10 mouse cellular contexts compared by ENCODE assay signal in genomic region chr8:70634066-70634465, GRCm38 (mm10). TPM values are rescaled to one million over a fixed set of nuclear protein-coding genes. Genes with fewer than 3 reads are reported as not detected.
A peak's percentile ranks its signal among the peaks of the same experiment; 100 is the strongest.
DNase-seq lines count a peak whose midpoint lies in the region; ATAC-seq lines count a peak whose summit lies in the region.
"Had no signal": no experiment of that assay in that cellular context is flagged by ENCODE, and none has a peak within 500 bp of the region (broad histone marks: within the 10 kb centered on the region; RNA-seq: fewer than 3 reads in every experiment).

No protein-coding gene starts in this region.

- H3K9me3 ChIP-seq in kidney, embryonic 14.5 days (ENCODE audit: control insufficient read depth, low read length): no peaks in the 10 kb centered on the region
- H3K9me3 ChIP-seq: limb, embryonic 12.5 days had no signal

- H3K27me3 ChIP-seq in kidney, embryonic 14.5 days (ENCODE audit: control insufficient read depth, insufficient read depth, low read length): no peaks in the 10 kb centered on the region

- H3K36me3 ChIP-seq in kidney, embryonic 14.5 days (ENCODE audit: control insufficient read depth, insufficient read depth, low read length): no peaks in the 10 kb centered on the region
- H3K36me3 ChIP-seq: limb, embryonic 12.5 days had no signal

- peak; percentile 90 for DNase-seq in kidney, adult 11 months
- DNase-seq in gastrocnemius, adult 8-10 months (ENCODE audit: low spot score in 2 of 2): peak; percentile 41 to 46
- peak; percentile 90 for DNase-seq in kidney, adult 9 months
- peak; percentile 86 for DNase-seq in lung, postnatal 36 days
- DNase-seq in spleen, postnatal 4 days (ENCODE audit: low spot score in 2 of 2): no peak
- DNase-seq in embryo, embryonic 11 days: no peak

- no peak overlapping the region for H3K9ac ChIP-seq in kidney, embryonic 14.5 days (ENCODE audit: low read depth, low read length)
- H3K9ac ChIP-seq: limb, embryonic 12.5 days had no signal

- 45% methylated on average over 6 of the region's 6 CpGs for WGBS in kidney, embryonic 14.5 days

- no peak overlapping the region for H3K4me3 ChIP-seq in kidney, embryonic 14.5 days (ENCODE audit: low read length)
- H3K4me3 ChIP-seq: limb, embryonic 12.5 days had no signal

- peaks cover 30% of the 10 kb centered on the region; the same call in 1 of the 2 replicates for H3K4me1 ChIP-seq in kidney, embryonic 14.5 days (ENCODE audit: control insufficient read depth, insufficient read depth, low read length)

- ATAC-seq in kidney, embryonic 14.5 days (ENCODE audit: low FRiP score, low TSS enrichment): no peak
- no peak for ATAC-seq in inflammation-experienced regulatory T-cells, adult 6 months

- H3K27ac ChIP-seq in kidney, embryonic 14.5 days (ENCODE audit: low read depth, low read length): no peak overlapping the region
- H3K27ac ChIP-seq: limb, embryonic 12.5 days had no signal

- no peak overlapping the region for H3K4me2 ChIP-seq in kidney, embryonic 14.5 days (replicated peaks; ENCODE audit: low read depth, low read length)
- H3K4me2 ChIP-seq: limb, embryonic 12.5 days had no signal

RNA-seq across cellular contexts. Expression of gene Gdf15, which starts 1.8 kb away (rescaled TPM):
- polyA plus RNA-seq in kidney, embryonic 14.5 days (2014; fragmentation: Nextera tagmentation; extraction: Ambion mirVana): 0.31 and 0.41 TPM in 2 replicates
- under 1 TPM in 1 of 4 experiments, not detected in 3; 0.24 TPM for total RNA-seq in gastrocnemius, adult 8-10 months (2022)
- not detected for polyA plus RNA-seq in inflammation-experienced regulatory T-cells, adult 6 months (2017; shearing (Covaris generic))
- polyA plus RNA-seq: embryonic facial prominence, embryonic 11.5 days had no signal

RNA-seq across cellular contexts. Expression of gene Lrrc25, which starts 18.1 kb away (rescaled TPM):
- 1.1 and 1.4 TPM in 2 replicates for polyA plus RNA-seq in kidney, embryonic 14.5 days (2014; fragmentation: Nextera tagmentation; extraction: Ambion mirVana)
- total RNA-seq in gastrocnemius, adult 8-10 months (2022): under 1 TPM in 3 of 4 experiments, not detected in 1; 0.17 to 0.49 (median 0.22) TPM
- polyA plus RNA-seq in inflammation-experienced regulatory T-cells, adult 6 months (2017; shearing (Covaris generic)): 1 to 10 TPM in 1 of 3 experiments, under 1 TPM in 2; 0.47 to 3.8 (median 0.71) TPM

RNA-seq across cellular contexts. Expression of gene Ssbp4, which starts 25.4 kb away (rescaled TPM):
- 172 and 220 TPM in 2 replicates for polyA plus RNA-seq in kidney, embryonic 14.5 days (2014; fragmentation: Nextera tagmentation; extraction: Ambion mirVana)
- total RNA-seq in gastrocnemius, adult 8-10 months (2022): 10 to 100 TPM in 3 of 4 experiments, 1 to 10 TPM in 1; 8.5 to 19.2 (median 10.4) TPM
- polyA plus RNA-seq in inflammation-experienced regulatory T-cells, adult 6 months (2017; shearing (Covaris generic)): 10 to 100 TPM in 2 of 3 experiments, 1 to 10 TPM in 1; 2.6 to 16.2 (median 14.7) TPM

RNA-seq across cellular contexts. Expression of gene Pgpep1, which starts 26.1 kb away (rescaled TPM):
- 62.2 and 62.6 TPM in 2 replicates for polyA plus RNA-seq in kidney, embryonic 14.5 days (2014; fragmentation: Nextera tagmentation; extraction: Ambion mirVana)
- 10 to 100 TPM; 13.6 to 19.0 (median 15.7) TPM for total RNA-seq in gastrocnemius, adult 8-10 months (2022)
- polyA plus RNA-seq in inflammation-experienced regulatory T-cells, adult 6 months (2017; shearing (Covaris generic)): 1 to 10 TPM; 3.8 to 6.4 (median 4.8) TPM

RNA-seq across cellular contexts. Expression of gene Lsm4, which starts 39.0 kb away (rescaled TPM):
- 353 and 447 TPM in 2 replicates for polyA plus RNA-seq in kidney, embryonic 14.5 days (2014; fragmentation: Nextera tagmentation; extraction: Ambion mirVana)
- total RNA-seq in gastrocnemius, adult 8-10 months (2022): 10 to 100 TPM; 64.4 to 75.4 (median 70.3) TPM
- polyA plus RNA-seq in inflammation-experienced regulatory T-cells, adult 6 months (2017; shearing (Covaris generic)): 100 to 1,000 TPM in 1 of 3 experiments, 10 to 100 TPM in 2; 79.0 to 128 (median 97.8) TPM

Comparison
In these comparisons a context has a peak if more than half of its experiments do, and no peak if none do; other contexts are left out.
1. DNase-seq: peak in kidney, adult 11 months (single experiment), gastrocnemius, adult 8-10 months (2 of 2), kidney, adult 9 months (single experiment) and lung, postnatal 36 days (single experiment); none in spleen, postnatal 4 days (0 of 2) and embryo, embryonic 11 days (single experiment).
2. RNA of gene Ssbp4, which starts 25.4 kb away (polyA plus RNA-seq): 172 to 220 TPM in kidney, embryonic 14.5 days; 2.6 to 16.2 TPM in inflammation-experienced regulatory T-cells, adult 6 months; every median in the first group is over 10 times any median in the second.